Mouse (Mus musculus) embryonic fibroblast, embryonic 13.5 days (primary cell): ENCODE results near the gene Tln2.

Experiments
- CTCF ChIP-seq: IDR thresholded peaks from 2 replicates; pipeline ENCODE4 v1.5.1; 2011; ENCODE audit warnings: mild to moderate bottlenecking, control low read depth, low read length, moderate library complexity, borderline replicate concordance; ENCODE audit not compliant: insufficient read depth
- POLR2A ChIP-seq: IDR thresholded peaks from 2 replicates; pipeline ENCODE4 v1.6.1; 2011; ENCODE audit warnings: low read depth, mild to moderate bottlenecking, control low read depth, low read length, moderate library complexity

- TF ChIP-seq POLR2A (no peak), CTCF (no peak)
Measured at GRCm38 (mm10) chr9:67574721-67575248, 15.3 kb upstream of the Tln2 start.
